Mouse (Mus musculus) erythroblast, embryonic 14.5 days (primary cell): ENCODE results near the gene Tm9sf2. TPM values are rescaled to one million over a fixed set of nuclear protein-coding genes. Genes with fewer than 3 reads are reported as not detected.
"Not testable (repeated sequence)": the region's sequence is repeated elsewhere in the genome, so short reads cannot be mapped to it uniquely, and the experiment has no call there.

Source experiments
- H3K27me3 ChIP-seq: 2 replicates; pipeline ENCODE4 v1.6.1; 2012; ENCODE audit warnings: inconsistent platforms; ENCODE audit not compliant: control insufficient read depth
- H3K36me3 ChIP-seq: 2 replicates; pipeline ENCODE4 v1.6.1; 2012; ENCODE audit warnings: mild to moderate bottlenecking, inconsistent platforms; ENCODE audit not compliant: control insufficient read depth
- H3K4me1 ChIP-seq: 2 replicates; pipeline ENCODE4 v1.6.1; 2012; ENCODE audit warnings: inconsistent platforms; ENCODE audit not compliant: control insufficient read depth
- H3K4me3 ChIP-seq: replicated peaks from 2 replicates; pipeline ENCODE3; 2012; ENCODE audit warnings: moderate library complexity, mild to moderate bottlenecking, inconsistent platforms
- H3K9me3 ChIP-seq: 2 replicates; pipeline ENCODE4 v1.6.1; 2012; ENCODE audit warnings: low read length, inconsistent platforms, mixed read lengths; ENCODE audit not compliant: control insufficient read depth
- GATA1 ChIP-seq: IDR thresholded peaks from 2 replicates; pipeline ENCODE4 v1.6.1; 2012; ENCODE audit warnings: low read length, inconsistent platforms, mixed read lengths
- TAL1 ChIP-seq: IDR thresholded peaks from 3 replicates; pipeline ENCODE4 v1.6.1; 2012; ENCODE audit warnings: low read length, inconsistent platforms, mixed read lengths
- polyA plus RNA-seq: library from polyadenylated mRNA; stranded (reverse); fragments of >175 nt; gene quantifications from 2 replicates; pipeline ENCODE4 v1.2.3, GENCODE M21; 2012

The Tm9sf2 gene
- polyA plus RNA-seq, 1 experiment = 2.7 TPM

- H3K4me3 ChIP-seq = no peak overlapping the region
- H3K27me3 ChIP-seq = no peaks in the 10 kb centered on the region
Measured at GRCm38 (mm10) chr14:122083499-122083898, 23.3 kb upstream of the Tm9sf2 start.

GRCm38 (mm10) chr14:122087956-122088355 lies 18.9 kb upstream of the Tm9sf2 start:
- no peaks in the 10 kb centered on the region for H3K4me1 ChIP-seq
- TF ChIP-seq TAL1 (no peak), GATA1 (no peak)
- no peak overlapping the region for H3K4me3 ChIP-seq
- no peaks in the 10 kb centered on the region for H3K27me3 ChIP-seq
- no peaks in the 10 kb centered on the region for H3K36me3 ChIP-seq
- H3K9me3 ChIP-seq = 0 out of 2 replicates have a peak, but pooled peaks cover 2% of the 10 kb centered on the region

More at GRCm38 (mm10) chr14:122083499-122083898, 23.3 kb upstream of the Tm9sf2 start:
- TF ChIP-seq TAL1 = no peak
- no peak for TF ChIP-seq GATA1
- Histone ChIP-seq H3K4me1 (no peaks in the 10 kb centered on the region), H3K36me3 (no peaks in the 10 kb centered on the region), H3K9me3 (0 out of 2 replicates have a peak, but pooled peaks cover 2% of the 10 kb centered on the region)

DNA sequence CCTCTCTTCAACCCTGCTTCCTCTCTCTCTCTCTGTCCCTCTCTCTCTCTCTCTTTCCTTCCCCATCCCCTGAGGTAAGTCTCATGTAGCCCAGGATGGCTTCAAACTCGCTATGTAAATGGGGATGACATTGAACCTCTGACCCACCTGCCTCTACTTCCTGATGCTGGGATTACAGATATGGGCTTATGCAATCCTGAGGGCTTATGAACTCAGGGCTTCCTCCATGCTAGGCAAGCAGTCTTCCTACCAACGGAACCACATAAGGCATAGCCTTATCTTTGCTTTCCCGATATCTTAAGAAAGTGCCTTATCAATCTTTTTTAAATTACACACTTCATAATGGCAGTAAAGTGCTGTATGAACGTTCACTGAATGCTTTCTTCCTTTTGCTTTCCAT lies 14.5 kb upstream of the Tm9sf2 start:
- Histone ChIP-seq H3K4me1 (no peaks in the 10 kb centered on the region), H3K27me3 (no peaks in the 10 kb centered on the region), H3K36me3 (no peaks in the 10 kb centered on the region), H3K9me3 (peaks cover 8% of the 10 kb centered on the region; the same call in 1 of the 2 replicates), H3K4me3 (no peak overlapping the region)
- TF ChIP-seq TAL1 (no peak), GATA1 (no peak)

GRCm38 (mm10) chr14:122096331-122096730 lies 10.5 kb upstream of the Tm9sf2 start:
- H3K9me3 ChIP-seq = peaks cover 8% of the 10 kb centered on the region; the same call in 1 of the 2 replicates
- no peaks in the 10 kb centered on the region for H3K27me3 ChIP-seq
- H3K4me1 ChIP-seq = no peaks in the 10 kb centered on the region
- H3K36me3 ChIP-seq = no peaks in the 10 kb centered on the region
- TF ChIP-seq TAL1 (no peak), GATA1 (no peak)
- no peak overlapping the region for H3K4me3 ChIP-seq

DNA sequence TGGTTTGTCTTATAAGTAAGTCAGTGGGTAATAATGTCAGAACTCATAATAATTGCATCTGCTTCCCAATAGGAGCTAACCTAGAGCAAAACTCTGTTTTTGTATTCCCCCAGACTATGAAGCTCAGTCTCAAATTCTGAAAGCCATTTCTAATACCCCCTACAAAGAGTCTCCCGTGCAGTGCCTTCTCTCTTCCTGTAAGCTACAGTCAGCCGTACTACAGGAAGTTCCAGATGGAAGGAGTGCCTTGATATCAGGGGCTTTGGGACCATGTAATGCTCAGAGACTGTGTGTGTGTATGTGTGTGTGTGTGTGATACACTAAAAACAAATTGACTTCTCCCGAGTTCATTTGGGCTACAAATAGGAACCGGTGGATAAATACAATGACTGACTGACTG lies 7.3 kb upstream of the Tm9sf2 start:
- Histone ChIP-seq H3K9me3 (peaks cover 11% of the 10 kb centered on the region; the same call in 1 of the 2 replicates), H3K4me1 (peaks cover 7% of the 10 kb centered on the region), H3K36me3 (no peaks in the 10 kb centered on the region), H3K4me3 (no peak overlapping the region), H3K27me3 (no peaks in the 10 kb centered on the region)
- no peak for TF ChIP-seq TAL1
- TF ChIP-seq GATA1 = no peak

GRCm38 (mm10) chr14:122101890-122102289 lies 4.9 kb upstream of the Tm9sf2 start:
- H3K4me1 ChIP-seq = peaks cover 27% of the 10 kb centered on the region
- H3K27me3 ChIP-seq, H3K4me3 ChIP-seq, H3K9me3 ChIP-seq, H3K36me3 ChIP-seq: not testable (repeated sequence)

DNA sequence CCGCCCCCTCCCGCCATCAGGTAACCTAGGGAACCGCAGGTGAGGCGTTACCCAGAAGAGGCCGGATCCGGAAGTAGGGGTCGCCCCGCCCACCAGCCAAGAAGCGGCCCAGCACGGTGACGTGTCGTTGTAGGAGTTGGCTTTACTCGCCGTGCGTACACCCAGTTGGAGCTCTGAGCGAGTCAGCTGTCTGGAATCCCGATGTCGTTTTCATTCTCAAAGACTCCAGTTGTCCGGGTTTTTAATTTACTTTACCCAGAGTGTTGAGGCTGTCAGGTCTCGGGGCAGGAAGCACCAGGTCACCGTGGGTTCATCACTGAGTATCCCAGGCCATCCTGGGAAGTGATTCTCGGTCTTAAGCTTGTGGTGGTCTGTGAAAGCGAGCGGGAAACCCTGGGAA lies 2.0 kb upstream of the Tm9sf2 start:
- no peaks in the 10 kb centered on the region for H3K27me3 ChIP-seq
- peak overlapping the region; percentile 79 for H3K4me3 ChIP-seq
- peaks cover 2% of the 10 kb centered on the region; the same call in 1 of the 2 replicates for H3K9me3 ChIP-seq
- TF ChIP-seq GATA1 (no peak), TAL1 (no peak)
- peaks cover 10% of the 10 kb centered on the region for H3K36me3 ChIP-seq
- peaks cover 46% of the 10 kb centered on the region for H3K4me1 ChIP-seq

- H3K4me3 ChIP-seq = peak overlapping the region; percentile 79
- peaks cover 2% of the 10 kb centered on the region; the same call in 1 of the 2 replicates for H3K9me3 ChIP-seq
- H3K36me3 ChIP-seq = peaks cover 15% of the 10 kb centered on the region
- TF ChIP-seq GATA1 (no peak), TAL1 (no peak)
- no peaks in the 10 kb centered on the region for H3K27me3 ChIP-seq
- peaks cover 47% of the 10 kb centered on the region for H3K4me1 ChIP-seq
Measured at GRCm38 (mm10) chr14:122105391-122106285, 1.2 kb upstream of the Tm9sf2 start.

- Histone ChIP-seq H3K4me1 (peaks cover 51% of the 10 kb centered on the region), H3K4me3 (peak overlapping the region; percentile 79), H3K9me3 (no peaks in the 10 kb centered on the region), H3K27me3 (no peaks in the 10 kb centered on the region), H3K36me3 (peaks cover 32% of the 10 kb centered on the region)
- no peak for TF ChIP-seq TAL1
- TF ChIP-seq GATA1 = no peak
Measured at GRCm38 (mm10) chr14:122107481-122108214, 810 bp downstream of the Tm9sf2 start.
